Mouse (Mus musculus) forebrain, embryonic 16.5 days (tissue): ENCODE measurements around the gene Myt1l. TPM values are rescaled to one million over a fixed set of nuclear protein-coding genes. Genes with fewer than 3 reads are reported as not detected.

Experiments used
- ATAC-seq: fragments of 200-750 bp; cut with Nextera tagmentation; 2 replicates; pipeline ENCODE4 v1.8.0; 2017; ENCODE audit warnings: mild to moderate bottlenecking, moderate library complexity
- H3K27ac ChIP-seq: fragments of 300-500 bp; sonication (generic); 2 replicates; pipeline ENCODE4 v1.5.1; 2014; ENCODE audit warnings: low read length, control low read depth
- H3K27me3 ChIP-seq: fragments of 300-500 bp; sonication (generic); replicated peaks from 2 replicates; pipeline ENCODE4 v1.6.1; 2014; ENCODE audit warnings: low read length; ENCODE audit not compliant: control insufficient read depth, insufficient read depth
- H3K36me3 ChIP-seq: fragments of 300-500 bp; sonication (generic); 2 replicates; pipeline ENCODE4 v1.6.1; 2014; ENCODE audit not compliant: control insufficient read depth, insufficient read depth
- H3K4me1 ChIP-seq: fragments of 300-500 bp; sonication (generic); replicated peaks from 2 replicates; pipeline ENCODE4 v1.6.1; 2014; ENCODE audit warnings: low read length; ENCODE audit not compliant: control insufficient read depth, insufficient read depth
- H3K4me2 ChIP-seq: fragments of 300-500 bp; sonication (generic); 2 replicates; pipeline ENCODE4 v1.6.1; 2014; ENCODE audit warnings: mild to moderate bottlenecking, low read length, control low read depth
- H3K4me3 ChIP-seq: fragments of 300-500 bp; sonication (generic); replicated peaks from 2 replicates; pipeline ENCODE4 v1.5.1; 2014; ENCODE audit warnings: mild to moderate bottlenecking, low read length, control low read depth
- H3K9ac ChIP-seq: fragments of 300-500 bp; sonication (generic); replicated peaks from 2 replicates; pipeline ENCODE4 v1.6.1; 2014; ENCODE audit warnings: low read depth, low read length, control low read depth
- H3K9me3 ChIP-seq: fragments of 300-500 bp; sonication (generic); 2 replicates; pipeline ENCODE4 v1.6.1; 2016; ENCODE audit warnings: low read length; ENCODE audit not compliant: control insufficient read depth
- WGBS: fragments of 180-500 bp; shearing (Covaris S2); extraction: QIAGEN DNeasy Blood & Tissue Kit; methylation state at CpG from one replicate; pipeline ENCODE4 v1.1.7; 2014; 5-methylcytosine and 5-hydroxymethylcytosine counted together
- polyA plus RNA-seq: library from polyadenylated mRNA; unstranded; fragments of >200 nt; fragmentation: Nextera tagmentation; extraction: Ambion mirVana; gene quantifications from 2 replicates; pipeline ENCODE4 v1.2.1, GENCODE M21; 2015

Myt1l gene
- polyA plus RNA-seq, 1 experiment from 2014 or later: 316 TPM

GRCm38 (mm10) chr12:29657870-29658269 is 129.7 kb downstream of the Myt1l start:
- H3K9me3 ChIP-seq: no peaks in the 10 kb centered on the region
- H3K27me3 ChIP-seq: no peaks in the 10 kb centered on the region
- no peak overlapping the region for H3K9ac ChIP-seq
- H3K36me3 ChIP-seq: no peaks in the 10 kb centered on the region
- H3K4me2 ChIP-seq: no peak overlapping the region
- 0 out of 2 replicates have a peak overlapping the region, but pooled peaks have one; percentile 43 for H3K27ac ChIP-seq
- WGBS: 55% methylated on average over 2 of the region's 2 CpGs
- ATAC-seq: no peak
- no peak overlapping the region for H3K4me3 ChIP-seq
- H3K4me1 ChIP-seq: peaks cover 47% of the 10 kb centered on the region

- 86% methylated on average over 7 of the region's 7 CpGs for WGBS
- H3K36me3 ChIP-seq: no peaks in the 10 kb centered on the region
- ATAC-seq: no peak
- no peaks in the 10 kb centered on the region for H3K27me3 ChIP-seq
- no peak overlapping the region for H3K4me2 ChIP-seq
- no peaks in the 10 kb centered on the region for H3K9me3 ChIP-seq
- H3K4me3 ChIP-seq: no peak overlapping the region
- H3K4me1 ChIP-seq: peaks cover 6% of the 10 kb centered on the region; the same call in 1 of the 2 replicates
- no peak overlapping the region for H3K9ac ChIP-seq
- no peak overlapping the region for H3K27ac ChIP-seq
Measured at GRCm38 (mm10) chr12:29671984-29672383, 143.8 kb downstream of the Myt1l start.

- no peaks in the 10 kb centered on the region for H3K27me3 ChIP-seq
- 49% methylated on average over 14 of the region's 14 CpGs for WGBS
- H3K4me3 ChIP-seq: no peak overlapping the region
- H3K4me1 ChIP-seq: peaks cover 21% of the 10 kb centered on the region
- H3K9me3 ChIP-seq: no peaks in the 10 kb centered on the region
- no peak overlapping the region for H3K27ac ChIP-seq
- H3K36me3 ChIP-seq: no peaks in the 10 kb centered on the region
- peak; percentile 68 for ATAC-seq
- no peak overlapping the region for H3K4me2 ChIP-seq
- H3K9ac ChIP-seq: no peak overlapping the region
Measured at GRCm38 (mm10) chr12:29675594-29676362, 147.6 kb downstream of the Myt1l start.

GRCm38 (mm10) chr12:29682384-29682783 is 154.2 kb downstream of the Myt1l start:
- Histone ChIP-seq H3K4me1 (peaks cover 19% of the 10 kb centered on the region), H3K27ac (no peak overlapping the region), H3K4me3 (no peak overlapping the region), H3K27me3 (no peaks in the 10 kb centered on the region), H3K9me3 (no peaks in the 10 kb centered on the region), H3K9ac (no peak overlapping the region), H3K36me3 (no peaks in the 10 kb centered on the region), H3K4me2 (no peak overlapping the region)
- ATAC-seq: no peak
- 88% methylated on average over 8 of the region's 8 CpGs for WGBS

GRCm38 (mm10) chr12:29682946-29683345 is 154.8 kb downstream of the Myt1l start:
- Histone ChIP-seq H3K9ac (no peak overlapping the region), H3K36me3 (no peaks in the 10 kb centered on the region), H3K4me2 (no peak overlapping the region), H3K9me3 (no peaks in the 10 kb centered on the region), H3K4me3 (no peak overlapping the region), H3K27me3 (no peaks in the 10 kb centered on the region), H3K27ac (no peak overlapping the region), H3K4me1 (peaks cover 17% of the 10 kb centered on the region)
- 85% methylated on average over 8 of the region's 8 CpGs for WGBS
- ATAC-seq: no peak

GRCm38 (mm10) chr12:29686241-29686640 is 158.1 kb downstream of the Myt1l start:
- no peak for ATAC-seq
- H3K4me1 ChIP-seq: peaks cover 4% of the 10 kb centered on the region; the same call in 1 of the 2 replicates
- peak overlapping the region; percentile 53 for H3K27ac ChIP-seq
- H3K9me3 ChIP-seq: no peaks in the 10 kb centered on the region
- 64% methylated on average over 8 of the region's 8 CpGs for WGBS
- no peak overlapping the region for H3K4me2 ChIP-seq
- no peak overlapping the region for H3K9ac ChIP-seq
- no peaks in the 10 kb centered on the region for H3K36me3 ChIP-seq
- no peak overlapping the region for H3K4me3 ChIP-seq
- H3K27me3 ChIP-seq: no peaks in the 10 kb centered on the region

- no peak overlapping the region for H3K27ac ChIP-seq
- no peak overlapping the region for H3K4me3 ChIP-seq
- 89% methylated on average over 5 of the region's 5 CpGs for WGBS
- no peak overlapping the region for H3K4me2 ChIP-seq
- no peak for ATAC-seq
- no peak overlapping the region for H3K9ac ChIP-seq
- H3K36me3 ChIP-seq: no peaks in the 10 kb centered on the region
- peaks cover 25% of the 10 kb centered on the region for H3K4me1 ChIP-seq
- no peaks in the 10 kb centered on the region for H3K27me3 ChIP-seq
- no peaks in the 10 kb centered on the region for H3K9me3 ChIP-seq
Measured at GRCm38 (mm10) chr12:29691566-29691965, 163.4 kb downstream of the Myt1l start.

- Histone ChIP-seq H3K9me3 (no peaks in the 10 kb centered on the region), H3K4me2 (no peak overlapping the region), H3K36me3 (no peaks in the 10 kb centered on the region), H3K27me3 (no peaks in the 10 kb centered on the region), H3K9ac (no peak overlapping the region), H3K4me3 (no peak overlapping the region), H3K4me1 (peaks cover 56% of the 10 kb centered on the region), H3K27ac (peak overlapping the region; percentile 65)
- no peak for ATAC-seq
- 31% methylated on average over 2 of the region's 2 CpGs for WGBS
Measured at GRCm38 (mm10) chr12:29695194-29695593, 167.0 kb downstream of the Myt1l start.

- Histone ChIP-seq H3K9me3 (no peaks in the 10 kb centered on the region), H3K27me3 (no peaks in the 10 kb centered on the region), H3K4me2 (peak overlapping the region; percentile 7; the same call in 1 of the 2 replicates), H3K27ac (peak overlapping the region; percentile 93), H3K4me1 (peaks cover 72% of the 10 kb centered on the region), H3K4me3 (no peak overlapping the region), H3K9ac (no peak overlapping the region), H3K36me3 (no peaks in the 10 kb centered on the region)
- ATAC-seq: peak; percentile 72
- 26% methylated on average over 12 of the region's 12 CpGs for WGBS
Measured at GRCm38 (mm10) chr12:29697526-29698500, 169.6 kb downstream of the Myt1l start.
